Mouse (Mus musculus): ENCODE measurements around the gene Vmn2r22.
"Not testable (repeated sequence)": the region's sequence is repeated elsewhere in the genome, so short reads cannot be mapped to it uniquely, and the experiment has no call there.

The Vmn2r22 gene

GRCm38 (mm10) chr6:123650625-123651024 lies at the start of gene Vmn2r22:
TSS of gene Vmn2r22 (minus strand) at chr6:123650725.
- DNase-seq (ENCODE audit: low spot score), result not testable (repeated sequence)

- no peak for DNase-seq (ENCODE audit: low spot score)
These were observed 46.7 kb upstream of the Vmn2r22 start for GRCm38 (mm10) chr6:123697213-123697612.

GRCm38 (mm10) chr6:123696639-123697038 lies 46.1 kb upstream of the Vmn2r22 start:
- not testable (repeated sequence) for DNase-seq (ENCODE audit: low spot score)

GRCm38 (mm10) chr6:123657040-123657439 lies 6.5 kb upstream of the Vmn2r22 start:
- DNase-seq (ENCODE audit: low spot score), result peak; percentile 41

GRCm38 (mm10) chr6:123639394-123639793 lies 11.1 kb downstream of the Vmn2r22 start:
- DNase-seq (ENCODE audit: low spot score), result not testable (repeated sequence)

GRCm38 (mm10) chr6:123623784-123624183 lies 26.7 kb downstream of the Vmn2r22 start:
- DNase-seq (ENCODE audit: low spot score), result not testable (repeated sequence)

GRCm38 (mm10) chr6:123588368-123588767 lies 62.2 kb downstream of the Vmn2r22 start:
- not testable (repeated sequence) for DNase-seq (ENCODE audit: low spot score)

- not testable (repeated sequence) for DNase-seq (ENCODE audit: low spot score)
These were observed 62.7 kb downstream of the Vmn2r22 start for GRCm38 (mm10) chr6:123587796-123588328.

GRCm38 (mm10) chr6:123583988-123584387 lies 66.5 kb downstream of the Vmn2r22 start:
- not testable (repeated sequence) for DNase-seq (ENCODE audit: low spot score)

- DNase-seq (ENCODE audit: low spot score), result not testable (repeated sequence)
These were observed 75.8 kb downstream of the Vmn2r22 start for GRCm38 (mm10) chr6:123574698-123575097.

Data from embryo, embryonic 10 days (tissue).